Mouse (Mus musculus) kidney, adult 9 months (tissue): ENCODE results near the gene Nfatc3.
A peak's percentile ranks its signal among the peaks of the same experiment; 100 is the strongest.

ENCODE experiments used
- DNase-seq: peaks from one replicate; pipeline ENCODE4 v3.0.0; 2022

Nfatc3 gene

GRCm38 (mm10) chr8:106149801-106150652 lies 91.4 kb downstream of the Nfatc3 start, which contains the start of gene Pla2g15:
Gene Pla2g15, plus strand, starts transcription at chr8:106150399.
- peak; percentile 94 for DNase-seq

- DNase-seq = no peak
Observed at GRCm38 (mm10) chr8:106150653-106151000, 92.0 kb downstream of the Nfatc3 start.

- peak; percentile 28 for DNase-seq
Observed at GRCm38 (mm10) chr8:106151041-106151440, 92.4 kb downstream of the Nfatc3 start.

- DNase-seq = no peak
Observed at GRCm38 (mm10) chr8:106152876-106153275, 94.2 kb downstream of the Nfatc3 start.

- DNase-seq = no peak
Observed at GRCm38 (mm10) chr8:106157419-106157818, 98.8 kb downstream of the Nfatc3 start.

GRCm38 (mm10) chr8:106158381-106158780 lies 99.7 kb downstream of the Nfatc3 start:
- DNase-seq = no peak

- DNase-seq = no peak
Observed at GRCm38 (mm10) chr8:106159876-106160275, 101.2 kb downstream of the Nfatc3 start.

- DNase-seq = no peak
Observed at GRCm38 (mm10) chr8:106163251-106163650, 104.6 kb downstream of the Nfatc3 start.

GRCm38 (mm10) chr8:106165460-106165859 lies 106.8 kb downstream of the Nfatc3 start:
- peak; percentile 79 for DNase-seq

- peak; percentile 67 for DNase-seq
Observed at GRCm38 (mm10) chr8:106168356-106169016, 109.8 kb downstream of the Nfatc3 start, which contains the start of gene Slc7a6. Gene Slc7a6, plus strand, starts transcription at chr8:106168857.

GRCm38 (mm10) chr8:106169017-106169933 lies 110.6 kb downstream of the Nfatc3 start:
- DNase-seq = no peak

- no peak for DNase-seq
Observed at GRCm38 (mm10) chr8:106169934-106170480, 111.4 kb downstream of the Nfatc3 start.

- no peak for DNase-seq
Observed at GRCm38 (mm10) chr8:106173566-106173965, 114.9 kb downstream of the Nfatc3 start.

- no peak for DNase-seq
Observed at GRCm38 (mm10) chr8:106176891-106177290, 118.3 kb downstream of the Nfatc3 start.

GRCm38 (mm10) chr8:106177594-106177993 lies 119.0 kb downstream of the Nfatc3 start:
- no peak for DNase-seq

GRCm38 (mm10) chr8:106178428-106178827 lies 119.8 kb downstream of the Nfatc3 start:
- DNase-seq = no peak
